Mouse (Mus musculus): ENCODE data around the gene Chmp1a.

Chmp1a gene

DNA sequence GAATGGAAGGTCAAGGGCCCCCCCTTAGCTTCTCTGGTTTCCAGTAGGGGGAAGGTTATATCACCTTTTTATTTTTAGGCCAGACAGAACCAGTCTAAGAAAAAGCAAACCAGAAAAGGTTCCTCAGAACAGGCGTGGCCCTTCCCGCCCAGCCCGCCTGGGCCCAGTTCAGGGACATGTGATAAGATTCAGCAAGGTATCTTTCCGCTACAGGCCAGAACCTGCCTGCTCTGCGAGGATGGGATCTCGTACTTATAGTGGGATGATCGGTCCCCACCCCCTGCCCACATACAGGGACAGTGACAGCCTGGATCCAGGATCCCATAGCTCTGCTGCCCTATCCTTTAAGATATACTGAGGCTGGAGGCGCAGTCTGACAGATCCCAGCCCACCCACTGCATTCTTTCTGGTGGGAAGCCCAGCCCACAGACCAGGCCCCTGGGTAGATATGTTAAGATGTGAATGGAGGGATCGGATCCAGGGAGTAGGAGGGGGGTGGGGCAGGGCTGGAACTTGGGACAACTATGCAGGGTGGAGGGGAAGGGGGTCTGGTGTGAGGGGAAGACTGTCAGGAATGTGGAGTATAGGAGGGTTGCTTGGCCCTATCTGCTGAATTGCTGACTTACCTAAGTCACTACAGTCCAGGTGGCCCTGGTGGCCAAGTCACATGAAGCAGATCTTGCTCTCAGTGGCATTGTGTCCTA lies 56.3 kb downstream of the Chmp1a start:
- no peak for DNase-seq (ENCODE audit: low spot score in 2 of 2)

GRCm38 (mm10) chr8:123155177-123155576 lies 57.4 kb downstream of the Chmp1a start:
- no peak for DNase-seq (ENCODE audit: low spot score in 2 of 2)
